Mouse (Mus musculus) R1 (cell line): ENCODE measurements around the gene Bnc2.

Experiments
- DNase-seq: peaks from one replicate; pipeline ENCODE4 v3.0.0-alpha.2; 2018; ENCODE audit warnings: low read depth, low spot score

The Bnc2 gene

GRCm38 (mm10) chr4:84675171-84675973, at the start of gene Bnc2:
TSS of gene Bnc2 (minus strand) at chr4:84675275.
- DNase-seq, result peak; percentile 92

GRCm38 (mm10) chr4:84707961-84708360, 32.9 kb upstream of the Bnc2 start:
- DNase-seq, result no peak

- peak; percentile 92 for DNase-seq
These were observed 10.7 kb upstream of the Bnc2 start for GRCm38 (mm10) chr4:84685521-84686366.

GRCm38 (mm10) chr4:84685009-84685408, 9.9 kb upstream of the Bnc2 start:
- DNase-seq, result no peak

- DNase-seq, result no peak
These were observed 870 bp upstream of the Bnc2 start for GRCm38 (mm10) chr4:84675974-84676315.

GRCm38 (mm10) chr4:84674318-84675170, 531 bp downstream of the Bnc2 start:
- peak; percentile 78 for DNase-seq

- DNase-seq, result peak; percentile 42
These were observed 1.3 kb downstream of the Bnc2 start for GRCm38 (mm10) chr4:84673681-84674307.

DNA sequence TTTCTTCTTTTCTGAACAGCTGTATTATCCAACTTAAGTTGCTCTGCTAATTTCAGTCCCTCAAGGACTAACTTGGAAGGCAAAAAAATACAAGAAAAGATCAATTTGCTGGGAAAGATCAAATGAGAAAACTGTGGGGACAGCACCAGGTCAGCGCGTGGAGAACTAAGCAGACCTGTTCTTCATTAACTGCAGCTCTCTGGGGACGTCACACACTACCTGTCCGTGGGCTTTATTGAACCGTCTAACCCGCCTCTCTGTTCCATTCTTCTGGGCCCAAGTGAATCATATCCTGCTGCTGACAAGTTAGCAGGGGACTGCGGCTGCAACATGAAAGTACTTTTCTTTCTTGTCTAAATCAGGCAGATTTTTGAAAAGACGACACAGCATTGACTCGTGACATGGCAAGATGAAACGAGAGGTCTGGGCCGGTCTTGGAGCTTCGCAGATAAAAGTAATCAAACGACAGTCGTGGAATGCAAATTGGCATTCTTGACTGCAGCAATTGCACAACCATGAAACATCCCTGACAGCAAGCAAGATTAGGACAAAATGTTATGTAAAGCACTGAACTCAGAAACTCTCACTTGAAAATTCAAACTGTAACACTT, 2.8 kb downstream of the Bnc2 start:
- DNase-seq, result no peak

DNA sequence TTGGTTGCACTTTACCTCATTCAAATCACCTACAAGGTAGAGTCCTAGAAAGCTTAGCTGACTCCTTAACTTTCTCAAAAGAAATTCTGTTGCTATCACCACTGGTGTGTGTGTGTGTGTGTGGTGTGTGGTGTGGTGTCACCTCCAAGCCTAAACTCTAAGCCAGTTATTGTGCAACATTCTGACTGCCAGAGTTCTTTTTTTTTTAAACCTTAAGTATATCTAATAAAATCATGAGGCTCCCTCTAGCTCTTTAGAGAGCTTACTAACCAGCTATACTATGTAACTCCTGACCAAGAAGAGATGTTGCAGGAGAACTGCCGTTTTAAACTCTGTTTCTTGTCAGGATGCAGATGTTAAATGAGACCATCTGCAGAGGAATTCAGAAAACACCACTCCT, 4.1 kb downstream of the Bnc2 start:
- DNase-seq, result no peak

DNA sequence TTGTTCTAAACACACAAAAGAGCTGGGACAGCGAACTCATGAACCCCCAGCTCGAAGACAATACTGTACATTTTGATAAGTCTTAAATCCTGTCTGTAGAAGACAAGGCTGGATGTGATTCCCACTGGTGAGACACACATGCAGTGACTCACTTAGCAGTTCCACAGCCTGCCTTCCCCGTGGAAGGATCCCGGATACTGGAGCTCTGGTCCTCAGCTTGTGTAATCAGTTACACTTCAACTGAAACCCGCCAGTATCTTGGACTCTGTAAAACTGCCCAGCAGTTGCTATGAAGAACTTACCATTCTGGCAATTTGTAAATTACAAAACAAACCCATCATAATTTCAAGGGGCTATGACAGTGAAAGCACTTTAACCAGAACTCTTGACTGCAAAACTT, 5.4 kb downstream of the Bnc2 start:
- no peak for DNase-seq

- DNase-seq, result no peak
These were observed 6.0 kb downstream of the Bnc2 start for GRCm38 (mm10) chr4:84668949-84669605.

DNA sequence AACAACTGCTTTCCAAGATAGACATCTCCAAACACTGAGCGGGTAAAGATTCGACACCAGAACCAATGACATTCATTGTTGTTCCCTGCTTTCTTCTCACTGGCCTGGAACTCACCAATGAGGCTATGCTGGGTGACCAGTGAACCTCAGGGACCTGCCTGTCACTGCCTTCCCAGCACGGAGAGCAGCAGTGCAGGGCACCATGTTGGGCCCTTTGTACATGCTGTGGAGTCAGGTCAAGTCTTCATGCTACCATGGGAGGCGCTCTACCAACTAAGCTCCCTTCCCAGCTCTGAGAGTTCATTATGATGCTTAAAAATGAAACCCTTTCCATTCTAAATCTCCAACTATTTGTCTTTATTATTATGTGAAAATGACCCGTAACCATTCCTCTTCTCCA, 6.8 kb downstream of the Bnc2 start:
- DNase-seq, result peak; percentile 82

DNA sequence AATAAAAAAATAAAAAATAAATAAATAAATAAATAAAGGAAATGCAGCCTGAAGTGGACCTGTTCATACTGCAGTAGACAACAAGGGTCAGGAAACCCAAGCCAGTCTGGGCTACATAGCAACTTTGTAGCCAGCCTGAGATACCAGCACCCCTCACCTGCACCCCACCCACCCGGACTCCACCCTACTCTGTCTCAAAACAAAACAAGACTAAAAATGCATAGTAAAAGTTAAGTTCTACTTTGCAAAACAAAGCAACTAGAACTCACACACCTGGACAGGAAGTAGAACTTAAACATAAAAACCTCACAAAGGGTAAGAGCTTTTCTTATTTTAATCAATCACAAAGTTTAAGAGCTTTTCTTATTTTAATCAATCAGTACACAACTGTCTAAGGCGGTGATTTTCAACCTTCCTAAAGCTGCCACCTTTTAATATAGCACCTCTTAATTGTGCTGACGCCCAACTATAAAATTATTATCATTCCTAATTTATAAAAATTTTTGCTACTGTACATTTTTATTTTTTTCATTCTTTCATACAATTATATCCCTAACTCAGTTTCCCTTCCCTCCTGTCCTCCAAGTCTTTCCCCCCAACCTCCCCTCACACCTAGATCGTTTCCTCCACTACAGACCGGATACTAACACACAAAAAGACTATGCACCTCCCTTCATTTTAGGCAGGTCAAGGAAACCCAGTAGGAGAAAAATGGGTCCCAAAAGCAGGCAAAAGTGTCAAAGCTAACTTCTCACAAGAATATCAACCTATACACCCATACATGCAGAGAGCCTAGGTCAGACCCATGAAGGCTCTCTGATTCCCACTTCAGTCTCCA, 12.6 kb downstream of the Bnc2 start:
- DNase-seq, result peak; percentile 96

DNA sequence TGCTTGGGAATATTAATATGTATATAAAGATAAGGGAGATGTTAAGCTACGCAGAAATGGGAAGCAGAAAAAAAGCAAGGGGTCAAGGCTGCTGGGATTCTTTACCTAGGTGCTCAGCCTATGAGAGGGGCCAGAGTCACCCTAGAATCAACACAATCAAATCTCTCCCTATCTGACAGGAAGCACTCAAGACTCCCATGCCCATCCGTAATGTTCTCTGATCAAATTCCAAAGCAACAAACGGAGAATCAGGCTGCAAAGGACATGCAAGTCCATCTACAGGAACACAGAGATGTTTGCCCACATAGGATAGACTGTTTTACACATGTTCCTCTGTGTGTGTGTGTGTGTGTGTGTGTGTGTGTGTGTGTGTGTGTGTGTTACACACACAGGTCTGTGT, 13.7 kb downstream of the Bnc2 start:
- DNase-seq, result peak; percentile 67

- DNase-seq, result no peak
These were observed 23.3 kb downstream of the Bnc2 start for GRCm38 (mm10) chr4:84651786-84652185.

GRCm38 (mm10) chr4:84646576-84646975, 28.5 kb downstream of the Bnc2 start:
- no peak for DNase-seq

DNA sequence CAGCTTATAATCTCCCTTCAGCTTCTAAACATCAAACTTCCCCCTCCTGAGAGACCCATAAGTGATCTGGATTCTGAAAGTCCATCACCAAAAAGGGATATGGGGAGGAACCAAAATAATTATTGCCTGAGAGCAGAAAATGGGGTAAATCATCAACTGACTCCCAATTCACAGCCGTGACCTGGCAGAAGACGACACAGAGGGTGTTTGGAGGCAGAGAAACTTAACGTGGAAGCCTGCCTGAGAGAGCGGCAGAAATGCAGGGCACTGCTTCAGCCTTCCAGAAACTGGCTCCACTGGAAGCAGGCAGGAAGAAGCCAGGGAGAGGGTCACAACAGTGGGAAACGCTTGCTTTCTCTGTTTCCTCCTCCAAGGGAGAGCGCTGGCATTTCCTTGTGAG, 35.9 kb downstream of the Bnc2 start:
- DNase-seq, result no peak

GRCm38 (mm10) chr4:84637641-84638040, 37.4 kb downstream of the Bnc2 start:
- DNase-seq, result peak; percentile 30

DNA sequence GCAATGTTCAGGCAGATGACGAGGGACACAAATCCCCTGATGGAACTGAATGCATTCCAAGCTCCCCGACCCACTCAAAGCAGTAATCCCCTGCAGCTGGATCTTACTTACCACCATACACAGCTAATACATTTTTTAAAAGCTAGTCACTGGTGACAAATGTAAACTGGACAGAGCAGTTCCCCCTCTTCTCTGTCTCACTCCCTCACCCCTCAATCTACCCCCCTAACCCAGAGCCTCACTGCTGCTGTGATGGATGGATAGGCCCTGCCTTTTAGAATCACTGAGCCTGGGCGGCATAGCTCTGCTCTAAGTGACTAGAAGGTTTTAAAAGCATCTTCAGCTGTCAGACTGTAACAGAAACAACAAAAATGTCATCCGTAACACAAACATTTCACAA, 40.3 kb downstream of the Bnc2 start:
- no peak for DNase-seq

DNA sequence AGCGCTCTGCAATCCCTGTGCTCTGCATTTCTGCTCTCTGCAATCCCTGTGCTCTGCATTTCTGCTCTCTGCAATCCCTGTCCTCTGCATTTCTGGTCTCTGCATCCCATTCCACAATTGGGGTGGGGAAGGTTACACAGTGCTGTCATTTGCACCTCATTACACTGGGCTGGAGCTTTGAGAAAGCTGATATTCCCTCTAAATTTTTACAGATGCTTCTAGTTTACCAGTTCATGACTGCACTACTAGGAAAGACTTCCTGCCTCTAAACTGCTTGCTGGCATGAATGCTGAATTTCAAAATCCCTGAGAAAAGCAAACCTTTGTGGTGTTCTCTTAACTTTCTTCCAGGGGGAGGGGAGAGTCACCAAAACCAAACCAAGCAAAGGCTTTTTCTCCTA, 41.1 kb downstream of the Bnc2 start:
- no peak for DNase-seq
